Mouse (Mus musculus) kidney, embryonic 16.5 days (tissue): Measurements from ENCODE around the gene Svbp. TPM values are rescaled to one million over a fixed set of nuclear protein-coding genes. Genes with fewer than 3 reads are reported as not detected.

Experiments
- ATAC-seq: fragments of 200-750 bp; cut with Nextera tagmentation; 2 replicates; pipeline ENCODE4 v1.8.0; 2017; ENCODE audit warnings: moderate TSS enrichment; ENCODE audit not compliant: low FRiP score, low TSS enrichment
- H3K27ac ChIP-seq: fragments of 300-500 bp; sonication (generic); 2 replicates; pipeline ENCODE4 v1.5.1; 2014; ENCODE audit warnings: low read length
- H3K27me3 ChIP-seq: fragments of 300-500 bp; sonication (generic); 2 replicates; pipeline ENCODE4 v1.6.1; 2014; ENCODE audit warnings: low read length, control low read depth, mixed read lengths; ENCODE audit not compliant: insufficient read depth
- H3K36me3 ChIP-seq: fragments of 300-500 bp; sonication (generic); 2 replicates; pipeline ENCODE4 v1.6.1; 2014; ENCODE audit warnings: low read length, control low read depth, mixed read lengths; ENCODE audit not compliant: insufficient read depth
- H3K4me1 ChIP-seq: fragments of 300-500 bp; sonication (generic); 2 replicates; pipeline ENCODE4 v1.6.1; 2014; ENCODE audit warnings: low read length, control low read depth, mixed read lengths; ENCODE audit not compliant: insufficient read depth
- H3K4me2 ChIP-seq: fragments of 300-500 bp; sonication (generic); replicated peaks from 2 replicates; pipeline ENCODE4 v1.6.1; 2014; ENCODE audit warnings: low read depth, low read length
- H3K4me3 ChIP-seq: fragments of 300-500 bp; sonication (generic); 2 replicates; pipeline ENCODE4 v1.5.1; 2014; ENCODE audit warnings: mild to moderate bottlenecking, low read length
- H3K9ac ChIP-seq: fragments of 300-500 bp; sonication (generic); replicated peaks from 2 replicates; pipeline ENCODE4 v1.6.1; 2014; ENCODE audit warnings: low read length
- H3K9me3 ChIP-seq: fragments of 300-500 bp; sonication (generic); 2 replicates; pipeline ENCODE4 v1.6.1; 2016; ENCODE audit warnings: low read length, control low read depth
- WGBS: fragments of 180-500 bp; shearing (Covaris S2); extraction: QIAGEN DNeasy Blood & Tissue Kit; methylation state at CpG from one replicate; pipeline ENCODE4 v1.1.7; 2014; 5-methylcytosine and 5-hydroxymethylcytosine counted together
- polyA plus RNA-seq: library from polyadenylated mRNA; unstranded; fragments of >200 nt; fragmentation: Nextera tagmentation; extraction: Ambion mirVana; gene quantifications from 2 replicates; pipeline ENCODE4 v1.2.1, GENCODE M21; 2015

Svbp gene
- 121 and 125 TPM in 2 replicates for polyA plus RNA-seq

GRCm38 (mm10) chr4:119194909-119195581, at the start of gene Svbp:
Gene Svbp, plus strand, starts transcription at chr4:119195306.
- Histone ChIP-seq H3K4me1 (0 out of 2 replicates have a peak, but pooled peaks cover 11% of the 10 kb centered on the region), H3K4me3 (peak within 1 kb of the TSS; percentile 82), H3K27ac (peak within 1 kb of the TSS; percentile 35), H3K9ac (peak within 1 kb of the TSS; percentile 88), H3K27me3 (no peaks in the 10 kb centered on the region), H3K36me3 (no peaks in the 10 kb centered on the region), H3K9me3 (no peaks in the 10 kb centered on the region), H3K4me2 (peak within 1 kb of the TSS; percentile 77)
- WGBS: 0% methylated on average over 31 of the region's 47 CpGs
- peak; percentile 95 for ATAC-seq

DNA sequence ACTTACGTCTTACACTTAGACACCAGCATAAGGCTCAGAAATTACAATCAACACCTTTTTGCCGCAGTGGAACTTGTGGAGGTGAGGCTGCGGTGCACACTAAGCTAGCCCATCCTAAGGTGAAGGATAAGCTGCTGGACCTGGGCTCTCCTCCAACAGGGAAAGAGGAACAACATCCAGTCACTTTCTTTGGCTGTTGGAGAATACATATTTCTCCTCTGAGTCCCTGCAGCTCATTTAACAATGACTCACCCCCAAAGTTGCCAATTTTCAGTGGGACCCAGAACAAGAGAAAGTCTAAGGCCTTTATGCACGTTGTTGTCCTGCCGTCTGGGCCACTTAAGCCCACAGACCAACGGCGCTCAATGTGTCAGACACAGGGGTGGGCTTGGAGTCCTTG, 48.3 kb upstream of the Svbp start:
- no peak overlapping the region for H3K9ac ChIP-seq
- no peak overlapping the region for H3K27ac ChIP-seq
- H3K4me1 ChIP-seq: no peaks in the 10 kb centered on the region
- H3K9me3 ChIP-seq: no peaks in the 10 kb centered on the region
- ATAC-seq: no peak
- H3K36me3 ChIP-seq: no peaks in the 10 kb centered on the region
- no peak overlapping the region for H3K4me3 ChIP-seq
- no peak overlapping the region for H3K4me2 ChIP-seq
- no peaks in the 10 kb centered on the region for H3K27me3 ChIP-seq
- WGBS: 86% methylated on average over 7 of the region's 7 CpGs

DNA sequence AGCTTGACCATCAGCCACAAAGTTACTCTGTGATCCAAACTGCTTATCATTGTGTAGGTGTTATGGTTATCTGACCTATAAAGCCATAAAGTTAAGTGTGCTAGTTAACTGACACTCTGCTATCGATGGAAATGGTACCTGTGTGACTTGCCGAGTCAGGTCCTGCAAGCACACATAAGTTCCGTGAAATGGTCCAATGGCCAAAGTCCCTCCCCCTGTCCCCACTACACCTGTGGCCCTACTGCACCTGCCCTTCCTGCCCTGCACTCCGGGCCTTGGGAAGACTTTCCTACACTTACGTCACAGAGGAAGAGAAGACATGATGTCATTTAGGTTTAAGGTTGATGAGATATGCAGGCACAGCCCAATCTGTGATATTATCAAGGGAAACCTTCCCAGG, 47.8 kb upstream of the Svbp start:
- Histone ChIP-seq H3K9ac (no peak overlapping the region), H3K27me3 (no peaks in the 10 kb centered on the region), H3K4me3 (no peak overlapping the region), H3K4me1 (no peaks in the 10 kb centered on the region), H3K4me2 (no peak overlapping the region), H3K36me3 (no peaks in the 10 kb centered on the region), H3K9me3 (no peaks in the 10 kb centered on the region), H3K27ac (no peak overlapping the region)
- 72% methylated on average over 5 of the region's 5 CpGs for WGBS
- ATAC-seq: no peak

DNA sequence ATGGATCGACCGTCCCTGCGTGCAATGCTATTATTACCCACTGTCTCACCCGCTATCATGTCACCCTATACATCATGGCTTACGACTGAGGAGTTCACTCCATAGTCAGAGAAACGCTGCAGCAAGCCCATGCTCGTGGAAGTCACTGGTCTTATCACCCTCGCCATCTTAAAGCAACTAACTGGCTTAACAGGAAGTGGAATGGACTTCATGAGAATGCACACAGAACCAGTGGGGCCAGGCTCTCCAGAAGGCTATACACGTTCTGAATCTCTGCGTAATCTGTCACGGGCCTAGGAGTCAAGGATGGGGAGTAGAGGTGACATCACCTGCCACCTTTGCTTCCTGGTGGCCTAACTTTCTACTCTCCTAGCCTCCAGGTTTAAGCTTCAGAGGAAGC, 46.4 kb upstream of the Svbp start:
- Histone ChIP-seq H3K4me3 (no peak overlapping the region), H3K27me3 (no peaks in the 10 kb centered on the region), H3K36me3 (no peaks in the 10 kb centered on the region), H3K27ac (no peak overlapping the region), H3K4me2 (no peak overlapping the region), H3K4me1 (no peaks in the 10 kb centered on the region), H3K9ac (no peak overlapping the region), H3K9me3 (no peaks in the 10 kb centered on the region)
- 69% methylated on average over 11 of the region's 11 CpGs for whole genome bisulfite sequencing
- no peak for ATAC-seq

- Histone ChIP-seq H3K4me1 (no peaks in the 10 kb centered on the region), H3K36me3 (no peaks in the 10 kb centered on the region), H3K27ac (no peak overlapping the region), H3K27me3 (no peaks in the 10 kb centered on the region), H3K9ac (no peak overlapping the region), H3K4me3 (no peak overlapping the region), H3K9me3 (no peaks in the 10 kb centered on the region), H3K4me2 (no peak overlapping the region)
- 40% methylated on average over 2 of the region's 2 CpGs for WGBS
- no peak for ATAC-seq
These were observed 37.9 kb upstream of the Svbp start for GRCm38 (mm10) chr4:119157186-119157585.

DNA sequence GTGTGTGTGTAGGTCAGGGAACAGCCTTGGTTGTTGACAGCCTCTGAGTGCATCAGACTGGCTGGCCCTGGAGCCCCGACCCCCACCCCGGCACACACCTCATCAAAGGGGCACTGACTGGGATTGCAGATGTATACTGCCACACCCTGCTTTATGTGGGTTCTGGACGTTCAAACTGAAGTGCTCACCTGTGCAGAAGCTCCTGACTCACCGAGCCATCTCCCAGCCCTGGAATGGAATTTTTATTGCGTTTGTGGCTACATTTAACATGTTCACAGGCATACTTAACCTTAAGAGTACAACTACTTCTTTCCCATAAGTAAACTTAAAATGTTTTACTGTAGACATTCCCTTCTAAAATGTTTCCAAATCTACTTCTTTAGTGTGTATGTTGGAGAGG, 37.2 kb upstream of the Svbp start:
- Histone ChIP-seq H3K36me3 (no peaks in the 10 kb centered on the region), H3K4me3 (no peak overlapping the region), H3K27me3 (no peaks in the 10 kb centered on the region), H3K9me3 (no peaks in the 10 kb centered on the region), H3K4me1 (no peaks in the 10 kb centered on the region), H3K9ac (no peak overlapping the region), H3K27ac (no peak overlapping the region), H3K4me2 (no peak overlapping the region)
- no peak for ATAC-seq
- 69% methylated on average over 5 of the region's 5 CpGs for WGBS

DNA sequence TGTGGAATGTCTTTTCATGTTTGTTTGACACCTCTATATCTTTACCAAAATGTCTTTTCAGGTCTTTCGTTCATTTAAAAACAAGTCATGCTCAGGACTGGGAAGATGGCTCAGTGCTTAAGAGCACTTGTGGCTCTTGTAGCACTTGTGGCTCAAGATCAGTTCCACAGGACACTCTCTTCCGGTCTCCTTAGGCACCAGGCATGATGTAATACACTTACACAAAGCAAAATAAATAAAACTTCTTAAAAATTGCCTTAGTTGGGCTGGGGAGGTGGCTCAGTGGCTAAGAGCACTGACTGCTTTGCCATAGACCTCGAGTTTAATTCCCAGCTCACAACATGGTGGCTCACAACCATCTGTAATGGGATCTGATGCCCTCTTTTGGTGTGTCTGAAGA, 33.7 kb upstream of the Svbp start:
- H3K4me2 ChIP-seq: no peak overlapping the region
- H3K27me3 ChIP-seq: no peaks in the 10 kb centered on the region
- no peaks in the 10 kb centered on the region for H3K9me3 ChIP-seq
- no peak for ATAC-seq
- no peaks in the 10 kb centered on the region for H3K4me1 ChIP-seq
- no peaks in the 10 kb centered on the region for H3K36me3 ChIP-seq
- no peak overlapping the region for H3K9ac ChIP-seq
- no peak overlapping the region for H3K4me3 ChIP-seq
- H3K27ac ChIP-seq: no peak overlapping the region
- 58% methylated on average over 3 of the region's 3 CpGs for WGBS

- no peaks in the 10 kb centered on the region for H3K36me3 ChIP-seq
- no peaks in the 10 kb centered on the region for H3K4me1 ChIP-seq
- H3K9ac ChIP-seq: no peak overlapping the region
- H3K4me2 ChIP-seq: no peak overlapping the region
- no peak overlapping the region for H3K4me3 ChIP-seq
- H3K27ac ChIP-seq: no peak overlapping the region
- no peaks in the 10 kb centered on the region for H3K27me3 ChIP-seq
- 70% methylated on average over 4 of the region's 4 CpGs for WGBS
- ATAC-seq: no peak
- H3K9me3 ChIP-seq: no peaks in the 10 kb centered on the region
These were observed 32.1 kb upstream of the Svbp start for GRCm38 (mm10) chr4:119162990-119163389.

DNA sequence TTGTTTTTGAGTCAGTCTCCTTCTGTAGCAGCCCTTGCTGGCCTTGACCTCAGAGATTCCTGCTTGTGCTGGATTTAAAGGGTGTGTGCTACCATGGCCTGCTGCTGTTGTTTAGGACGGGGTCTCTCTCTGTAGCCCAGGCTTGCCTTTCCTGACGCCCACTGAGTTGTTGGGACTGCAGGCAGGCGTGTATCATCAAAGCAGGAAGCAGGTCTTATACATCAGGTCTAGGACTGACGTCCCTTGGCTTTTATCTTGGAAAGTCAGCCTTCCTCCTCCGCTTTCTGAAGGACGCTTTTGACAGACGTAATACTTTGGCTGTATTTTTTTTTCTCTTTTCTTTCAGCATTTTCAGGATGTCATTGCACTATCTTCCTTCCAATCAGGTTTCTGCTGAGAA, 29.2 kb upstream of the Svbp start:
- no peak overlapping the region for H3K4me2 ChIP-seq
- no peaks in the 10 kb centered on the region for H3K9me3 ChIP-seq
- ATAC-seq: no peak
- no peaks in the 10 kb centered on the region for H3K4me1 ChIP-seq
- no peak overlapping the region for H3K27ac ChIP-seq
- peaks cover 18% of the 10 kb centered on the region for H3K36me3 ChIP-seq
- H3K27me3 ChIP-seq: no peaks in the 10 kb centered on the region
- 61% methylated on average over 7 of the region's 7 CpGs for WGBS
- no peak overlapping the region for H3K9ac ChIP-seq
- H3K4me3 ChIP-seq: no peak overlapping the region

GRCm38 (mm10) chr4:119167068-119167467, 28.0 kb upstream of the Svbp start:
- Histone ChIP-seq H3K9me3 (no peaks in the 10 kb centered on the region), H3K4me1 (no peaks in the 10 kb centered on the region), H3K9ac (no peak overlapping the region), H3K4me3 (no peak overlapping the region), H3K27me3 (no peaks in the 10 kb centered on the region), H3K4me2 (no peak overlapping the region), H3K36me3 (peaks cover 18% of the 10 kb centered on the region), H3K27ac (no peak overlapping the region)
- 83% methylated on average over 4 of the region's 4 CpGs for WGBS
- ATAC-seq: no peak
